Mouse (Mus musculus): ENCODE measurements around the gene Cox7a1. TPM values are rescaled to one million over a fixed set of nuclear protein-coding genes. Genes with fewer than 3 reads are reported as not detected.

Cox7a1 gene
- polyA plus RNA-seq, 1 experiment from 2014 or later, result 3.5 TPM

DNA sequence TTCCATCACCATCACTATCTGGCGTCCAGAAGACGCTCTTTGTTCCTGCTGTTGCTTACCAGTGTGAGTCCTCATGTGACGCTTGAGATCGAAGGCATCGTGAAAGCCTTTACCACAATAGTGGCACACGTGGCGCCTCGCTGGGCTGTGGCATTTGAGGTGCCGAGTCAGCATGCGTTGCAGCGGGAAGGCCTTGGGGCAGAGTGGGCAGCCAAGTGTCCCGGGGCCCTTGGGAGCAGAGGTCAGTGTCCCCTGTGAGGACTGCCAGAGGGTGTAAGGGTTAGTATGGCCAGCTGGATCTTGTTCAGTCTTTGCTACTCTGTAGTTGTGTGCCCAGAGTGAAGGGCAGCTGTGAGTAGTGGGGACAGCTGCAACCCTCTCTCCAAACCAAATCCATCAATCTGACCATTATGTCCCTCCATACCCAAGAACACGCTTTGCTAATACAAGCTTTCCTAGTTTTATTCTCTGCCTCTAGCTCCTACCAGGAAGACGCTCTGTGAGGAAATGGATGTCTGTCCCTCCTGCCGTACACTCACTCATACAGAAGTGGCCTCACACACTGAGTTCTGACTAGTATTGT, 50.4 kb downstream of the Cox7a1 start:
- no peak overlapping the region for H3K4me3 ChIP-seq (ENCODE audit: low read depth, low read length)
- DNase-seq (ENCODE audit: low spot score), result no peak
- no peak overlapping the region for H3K9ac ChIP-seq (ENCODE audit: low read length)
- no peaks in the 10 kb centered on the region for H3K27me3 ChIP-seq (ENCODE audit: control insufficient read depth, insufficient read depth, low read length)
- H3K9me3 ChIP-seq (ENCODE audit: control insufficient read depth, low read length), result no peaks in the 10 kb centered on the region
- no peaks in the 10 kb centered on the region; the same call in 1 of the 2 replicates for H3K36me3 ChIP-seq (ENCODE audit: control insufficient read depth, insufficient read depth, low read length)
- 93% methylated on average over 15 of the region's 15 CpGs for WGBS
- no peak for ATAC-seq (replicated peaks; ENCODE audit: low FRiP score)
- H3K27ac ChIP-seq (ENCODE audit: low read depth, low read length), result no peak overlapping the region
- no peak overlapping the region for H3K4me2 ChIP-seq (ENCODE audit: low read depth, low read length, severe bottlenecking)
- H3K4me1 ChIP-seq (replicated peaks; ENCODE audit: control insufficient read depth, insufficient read depth, low read length), result peaks cover 5% of the 10 kb centered on the region

DNA sequence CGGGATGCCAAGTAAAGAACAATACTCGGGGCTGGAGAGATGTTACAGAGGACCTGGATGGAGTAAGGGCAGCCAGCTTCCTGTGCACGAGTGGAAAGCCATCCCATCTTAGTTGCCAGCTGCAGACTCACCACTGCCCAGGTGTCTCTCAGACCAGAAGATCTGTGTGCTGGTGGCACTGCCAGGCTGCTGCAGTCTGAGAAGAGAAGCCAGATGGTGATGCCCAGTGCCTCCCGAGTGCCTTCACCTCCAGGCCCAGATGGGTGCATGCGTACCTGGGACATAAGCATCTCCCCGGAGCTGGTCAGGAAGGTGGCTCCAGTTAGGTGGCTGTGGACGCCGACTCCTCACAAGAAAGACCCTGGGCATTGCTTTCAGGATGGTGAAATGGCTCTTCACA, 51.1 kb downstream of the Cox7a1 start:
- Histone ChIP-seq H3K9ac (ENCODE audit: low read length) (no peak overlapping the region), H3K4me3 (ENCODE audit: low read depth, low read length) (no peak overlapping the region), H3K27ac (ENCODE audit: low read depth, low read length) (no peak overlapping the region), H3K27me3 (ENCODE audit: control insufficient read depth, insufficient read depth, low read length) (no peaks in the 10 kb centered on the region), H3K4me1 (replicated peaks; ENCODE audit: control insufficient read depth, insufficient read depth, low read length) (peaks cover 5% of the 10 kb centered on the region), H3K36me3 (ENCODE audit: control insufficient read depth, insufficient read depth, low read length) (no peaks in the 10 kb centered on the region; the same call in 1 of the 2 replicates), H3K9me3 (ENCODE audit: control insufficient read depth, low read length) (no peaks in the 10 kb centered on the region), H3K4me2 (ENCODE audit: low read depth, low read length, severe bottlenecking) (no peak overlapping the region)
- 92% methylated on average over 8 of the region's 8 CpGs for WGBS
- no peak for ATAC-seq (replicated peaks; ENCODE audit: low FRiP score)
- no peak for DNase-seq (ENCODE audit: low spot score)

DNA sequence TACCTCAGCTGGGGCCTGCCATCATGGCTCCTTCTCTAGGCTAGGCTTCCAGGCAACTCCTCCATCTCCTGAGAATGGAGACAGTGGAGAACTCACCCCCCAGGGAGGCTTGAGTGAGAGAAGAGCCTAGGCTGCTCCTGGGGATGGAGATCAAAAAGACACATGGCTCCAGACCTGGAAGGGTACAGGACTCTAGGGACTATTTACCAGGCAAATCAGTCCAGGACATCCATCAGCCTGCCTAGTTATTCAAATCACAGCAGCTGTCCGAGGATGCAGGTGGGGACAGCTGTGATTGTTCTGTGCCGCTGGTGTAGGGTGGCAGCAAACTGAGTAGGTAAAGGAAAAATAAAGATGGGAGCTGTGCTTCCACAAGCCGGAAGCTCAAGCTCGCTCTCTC, 51.7 kb downstream of the Cox7a1 start, which contains the start of gene Ovol3:
Gene Ovol3, minus strand, starts transcription at position 101 of the 400 bp plus-strand sequence.
- Histone ChIP-seq H3K27ac (ENCODE audit: low read depth, low read length) (no peak within 1 kb of the TSS), H3K36me3 (ENCODE audit: control insufficient read depth, insufficient read depth, low read length) (no peaks in the 10 kb centered on the region; the same call in 1 of the 2 replicates), H3K4me3 (ENCODE audit: low read depth, low read length) (no peak within 1 kb of the TSS), H3K4me2 (ENCODE audit: low read depth, low read length, severe bottlenecking) (no peak within 1 kb of the TSS), H3K9me3 (ENCODE audit: control insufficient read depth, low read length) (no peaks in the 10 kb centered on the region), H3K4me1 (replicated peaks; ENCODE audit: control insufficient read depth, insufficient read depth, low read length) (peaks cover 5% of the 10 kb centered on the region), H3K27me3 (ENCODE audit: control insufficient read depth, insufficient read depth, low read length) (no peaks in the 10 kb centered on the region), H3K9ac (ENCODE audit: low read length) (no peak within 1 kb of the TSS)
- ATAC-seq (replicated peaks; ENCODE audit: low FRiP score) (no peak), DNase-seq (ENCODE audit: low spot score) (no peak)
- 93% methylated on average over 4 of the region's 4 CpGs for WGBS

Other genes starting within 250 kb of the Cox7a1 start
- 13.1 and 13.2 TPM in 2 replicates for gene Zfp74, start 230.1 kb upstream of the Cox7a1 start, polyA plus RNA-seq (2014; fragmentation: Nextera tagmentation; extraction: Ambion mirVana)
- gene Zfp568, start 200.2 kb upstream of the Cox7a1 start, polyA plus RNA-seq (2014; fragmentation: Nextera tagmentation; extraction: Ambion mirVana), result 13.6 and 15.3 TPM in 2 replicates
- 5.6 and 6.2 TPM in 2 replicates for gene Zfp14, start 132.8 kb upstream of the Cox7a1 start, polyA plus RNA-seq (2014; fragmentation: Nextera tagmentation; extraction: Ambion mirVana)
- gene Zfp82, start 111.2 kb upstream of the Cox7a1 start, polyA plus RNA-seq (2014; fragmentation: Nextera tagmentation; extraction: Ambion mirVana), result 6.6 and 7.5 TPM in 2 replicates
- gene Gm26920, start 93.7 kb upstream of the Cox7a1 start, polyA plus RNA-seq (2014; fragmentation: Nextera tagmentation; extraction: Ambion mirVana), result 1.9 and 2.9 TPM in 2 replicates
- gene Zfp566, start 93.6 kb upstream of the Cox7a1 start, polyA plus RNA-seq (2014; fragmentation: Nextera tagmentation; extraction: Ambion mirVana), result 12.8 and 13.8 TPM in 2 replicates
- 121 and 124 TPM in 2 replicates for gene Zfp260, start 89.4 kb upstream of the Cox7a1 start, polyA plus RNA-seq (2014; fragmentation: Nextera tagmentation; extraction: Ambion mirVana)
- 12.6 and 15.3 TPM in 2 replicates for gene Zfp382, start 62.2 kb upstream of the Cox7a1 start, polyA plus RNA-seq (2014; fragmentation: Nextera tagmentation; extraction: Ambion mirVana)
- 14.0 and 15.5 TPM in 2 replicates for gene Zfp146, start 14.4 kb upstream of the Cox7a1 start, polyA plus RNA-seq (2014; fragmentation: Nextera tagmentation; extraction: Ambion mirVana)
- gene Capns1, start 14.7 kb downstream of the Cox7a1 start, polyA plus RNA-seq (2014; fragmentation: Nextera tagmentation; extraction: Ambion mirVana), result 39.7 and 47.7 TPM in 2 replicates
- gene Polr2i, start 47.8 kb downstream of the Cox7a1 start, polyA plus RNA-seq (2014; fragmentation: Nextera tagmentation; extraction: Ambion mirVana), result 166 and 167 TPM in 2 replicates
- gene Tbcb, start 48.1 kb downstream of the Cox7a1 start, polyA plus RNA-seq (2014; fragmentation: Nextera tagmentation; extraction: Ambion mirVana), result 235 and 270 TPM in 2 replicates
- gene Ovol3, start 51.6 kb downstream of the Cox7a1 start, polyA plus RNA-seq (2014; fragmentation: Nextera tagmentation; extraction: Ambion mirVana), result not detected in 2 replicates
- gene Thap8, start 96.0 kb downstream of the Cox7a1 start, polyA plus RNA-seq (2014; fragmentation: Nextera tagmentation; extraction: Ambion mirVana), result 0.13 and 0.56 TPM in 2 replicates
- 21.7 and 26.4 TPM in 2 replicates for gene Wdr62, start 96.3 kb downstream of the Cox7a1 start, polyA plus RNA-seq (2014; fragmentation: Nextera tagmentation; extraction: Ambion mirVana)
- 98.8 and 110 TPM in 2 replicates for gene Clip3, start 107.6 kb downstream of the Cox7a1 start, polyA plus RNA-seq (2014; fragmentation: Nextera tagmentation; extraction: Ambion mirVana)
- 71.3 and 83.8 TPM in 2 replicates for gene Alkbh6, start 124.6 kb downstream of the Cox7a1 start, polyA plus RNA-seq (2014; fragmentation: Nextera tagmentation; extraction: Ambion mirVana)
- gene Syne4, start 130.7 kb downstream of the Cox7a1 start, polyA plus RNA-seq (2014; fragmentation: Nextera tagmentation; extraction: Ambion mirVana), result 29.2 and 30.2 TPM in 2 replicates
- not detected in 2 replicates for gene E130208F15Rik, start 137.6 kb downstream of the Cox7a1 start, polyA plus RNA-seq (2014; fragmentation: Nextera tagmentation; extraction: Ambion mirVana)
- gene Sdhaf1, start 139.8 kb downstream of the Cox7a1 start, polyA plus RNA-seq (2014; fragmentation: Nextera tagmentation; extraction: Ambion mirVana), result 21.8 and 23.5 TPM in 2 replicates
- 7.2 TPM in 2 replicates for gene Lrfn3, start 178.6 kb downstream of the Cox7a1 start, polyA plus RNA-seq (2014; fragmentation: Nextera tagmentation; extraction: Ambion mirVana)
- gene Tyrobp, start 229.6 kb downstream of the Cox7a1 start, polyA plus RNA-seq (2014; fragmentation: Nextera tagmentation; extraction: Ambion mirVana), result 9.6 and 15.2 TPM in 2 replicates
- gene Hcst, start 235.7 kb downstream of the Cox7a1 start, polyA plus RNA-seq (2014; fragmentation: Nextera tagmentation; extraction: Ambion mirVana), result 1.0 TPM in 1 of 2 replicates, not detected in the other
- 1.3 and 1.6 TPM in 2 replicates for gene Nfkbid, start 237.6 kb downstream of the Cox7a1 start, polyA plus RNA-seq (2014; fragmentation: Nextera tagmentation; extraction: Ambion mirVana)